Mouse (Mus musculus): ENCODE data around the gene Rab5c. TPM values are rescaled to one million over a fixed set of nuclear protein-coding genes. Genes with fewer than 3 reads are reported as not detected.

The Rab5c gene
- not detected in 2 replicates for polyA plus RNA-seq (2012; ENCODE audit: insufficient read depth, insufficient read length, low replicate concordance, missing spikeins)

GRCm38 (mm10) chr11:100738066-100738604 is at the start of gene Rab5c:
Gene Rab5c, minus strand, starts transcription at chr11:100738215.
- TF ChIP-seq CTCF (IDR thresholded peaks at IDR 0.05; ENCODE audit: insufficient read depth, low read depth, low read length) (no peak), POLR2A (IDR thresholded peaks at IDR 0.05; ENCODE audit: insufficient read depth, low read depth, low read length) (peak; percentile 64)
- 1% methylated on average over 39 of the region's 39 CpGs for WGBS
- Histone ChIP-seq H3K27ac (ENCODE audit: insufficient read depth, low read depth, low read length) (no peak within 1 kb of the TSS), H3K4me1 (ENCODE audit: control insufficient read depth, insufficient read depth, low read length) (peaks cover 11% of the 10 kb centered on the region), H3K4me3 (ENCODE audit: insufficient read depth, low read depth, low read length) (peak within 1 kb of the TSS; percentile 75)

- 67% methylated on average over 2 of the region's 2 CpGs for WGBS
- H3K4me1 ChIP-seq (ENCODE audit: control insufficient read depth, insufficient read depth, low read length): peaks cover 8% of the 10 kb centered on the region; the same call in 1 of the 2 replicates
- no peak overlapping the region for H3K27ac ChIP-seq (ENCODE audit: insufficient read depth, low read depth, low read length)
- H3K4me3 ChIP-seq (ENCODE audit: insufficient read depth, low read depth, low read length): no peak overlapping the region
- TF ChIP-seq POLR2A (IDR thresholded peaks at IDR 0.05; ENCODE audit: insufficient read depth, low read depth, low read length): no peak
- no peak for TF ChIP-seq CTCF (IDR thresholded peaks at IDR 0.05; ENCODE audit: insufficient read depth, low read depth, low read length)
Observed at GRCm38 (mm10) chr11:100785774-100786173, 47.8 kb upstream of the Rab5c start.

DNA sequence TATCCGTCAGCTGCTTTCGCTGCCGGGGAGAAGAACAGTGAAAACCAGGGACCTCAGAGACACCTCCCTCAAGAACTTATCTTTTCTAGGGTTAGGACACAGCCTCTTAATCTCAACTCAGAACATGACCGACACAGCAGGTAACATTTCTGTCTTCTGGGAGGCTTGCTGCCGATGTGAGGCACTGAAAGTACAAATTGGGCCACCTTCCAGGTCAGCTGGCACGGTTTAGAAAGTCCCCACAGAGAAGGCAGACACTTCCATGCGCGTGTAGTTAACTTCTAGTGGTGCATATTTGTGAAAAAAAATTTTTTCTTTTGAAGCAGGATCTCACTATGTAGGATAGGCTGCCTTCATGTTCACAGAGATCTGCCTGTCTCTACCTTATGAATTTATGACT is 46.3 kb upstream of the Rab5c start:
- peaks cover 2% of the 10 kb centered on the region; the same call in 1 of the 2 replicates for H3K4me1 ChIP-seq (ENCODE audit: control insufficient read depth, insufficient read depth, low read length)
- H3K4me3 ChIP-seq (ENCODE audit: insufficient read depth, low read depth, low read length): no peak overlapping the region
- H3K27ac ChIP-seq (ENCODE audit: insufficient read depth, low read depth, low read length): no peak overlapping the region
- TF ChIP-seq POLR2A (IDR thresholded peaks at IDR 0.05; ENCODE audit: insufficient read depth, low read depth, low read length): no peak
- TF ChIP-seq CTCF (IDR thresholded peaks at IDR 0.05; ENCODE audit: insufficient read depth, low read depth, low read length): no peak
- 76% methylated on average over 8 of the region's 8 CpGs for WGBS

- TF ChIP-seq POLR2A (IDR thresholded peaks at IDR 0.05; ENCODE audit: insufficient read depth, low read depth, low read length): no peak
- no peak for TF ChIP-seq CTCF (IDR thresholded peaks at IDR 0.05; ENCODE audit: insufficient read depth, low read depth, low read length)
Observed at GRCm38 (mm10) chr11:100782568-100782967, 44.6 kb upstream of the Rab5c start.

DNA sequence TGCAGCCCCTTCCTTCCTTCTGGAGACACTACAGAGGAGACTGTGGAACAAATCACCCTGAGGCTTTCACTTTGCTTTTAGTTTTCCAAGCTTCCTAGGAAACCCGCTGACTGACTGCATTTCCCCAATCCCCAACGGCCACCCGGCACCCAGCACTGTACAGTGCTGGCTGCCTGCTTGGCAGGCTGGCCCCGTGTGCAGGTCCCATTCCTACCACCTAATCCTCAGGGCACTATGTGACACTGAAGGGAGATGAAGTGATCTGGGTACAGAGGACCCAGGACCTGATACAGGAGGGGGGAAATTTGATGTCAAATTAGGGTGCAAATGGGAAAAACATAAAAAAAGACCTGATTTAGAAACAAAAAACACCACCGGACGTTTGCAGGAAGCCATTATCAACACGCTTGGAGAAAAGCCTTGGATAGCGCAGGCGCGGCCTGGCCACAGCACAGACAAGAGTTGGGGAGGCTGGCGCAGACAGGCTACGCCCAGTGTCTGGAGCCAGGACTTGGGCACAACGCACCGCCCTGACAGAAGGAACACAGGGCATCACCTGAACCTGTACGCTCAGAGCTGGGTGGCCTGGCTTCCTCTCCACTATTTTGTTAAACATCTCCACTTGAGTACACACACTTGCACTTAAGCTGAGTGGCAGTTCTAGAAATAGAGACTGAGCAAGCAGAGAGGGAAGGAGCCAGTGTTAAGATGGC is 43.9 kb upstream of the Rab5c start:
- TF ChIP-seq POLR2A (IDR thresholded peaks at IDR 0.05; ENCODE audit: insufficient read depth, low read depth, low read length): no peak
- TF ChIP-seq CTCF (IDR thresholded peaks at IDR 0.05; ENCODE audit: insufficient read depth, low read depth, low read length): no peak

More at GRCm38 (mm10) chr11:100782568-100782967, 44.6 kb upstream of the Rab5c start:
- H3K27ac ChIP-seq (ENCODE audit: insufficient read depth, low read depth, low read length): no peak overlapping the region
- H3K4me1 ChIP-seq (ENCODE audit: control insufficient read depth, insufficient read depth, low read length): peaks cover 2% of the 10 kb centered on the region; the same call in 1 of the 2 replicates
- H3K4me3 ChIP-seq (ENCODE audit: insufficient read depth, low read depth, low read length): no peak overlapping the region
- WGBS: 90% methylated on average over 13 of the region's 13 CpGs

DNA sequence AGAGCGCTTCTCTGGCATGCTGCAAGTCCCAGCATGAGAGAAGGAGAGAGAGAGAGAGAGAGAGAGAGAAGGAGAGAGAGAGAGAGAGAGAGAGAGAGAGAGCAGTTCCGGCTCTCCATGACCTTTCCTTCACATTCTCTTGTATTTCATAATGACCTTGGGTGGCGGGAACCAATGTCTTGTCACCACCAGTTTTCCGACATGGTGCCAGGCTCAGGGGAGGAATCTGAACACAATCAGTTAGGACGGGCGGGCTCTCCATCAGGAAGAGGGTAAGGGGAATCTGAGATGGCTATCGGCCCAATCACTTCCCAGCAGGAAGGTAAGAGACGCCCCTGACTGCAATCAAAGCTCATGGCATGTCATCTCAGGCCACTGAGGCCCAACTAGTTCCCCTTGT is 42.2 kb upstream of the Rab5c start:
- WGBS: 87% methylated on average over 8 of the region's 8 CpGs
- TF ChIP-seq CTCF (IDR thresholded peaks at IDR 0.05; ENCODE audit: insufficient read depth, low read depth, low read length) (no peak), POLR2A (IDR thresholded peaks at IDR 0.05; ENCODE audit: insufficient read depth, low read depth, low read length) (no peak)
- Histone ChIP-seq H3K4me3 (ENCODE audit: insufficient read depth, low read depth, low read length) (no peak overlapping the region), H3K4me1 (ENCODE audit: control insufficient read depth, insufficient read depth, low read length) (peaks cover 2% of the 10 kb centered on the region; the same call in 1 of the 2 replicates), H3K27ac (ENCODE audit: insufficient read depth, low read depth, low read length) (no peak overlapping the region)

More for the DNA sequence above, 43.9 kb upstream of the Rab5c start:
- WGBS: 84% methylated on average over 15 of the region's 15 CpGs
- H3K4me3 ChIP-seq (ENCODE audit: insufficient read depth, low read depth, low read length): no peak overlapping the region
- no peak overlapping the region for H3K27ac ChIP-seq (ENCODE audit: insufficient read depth, low read depth, low read length)
- H3K4me1 ChIP-seq (ENCODE audit: control insufficient read depth, insufficient read depth, low read length): peaks cover 2% of the 10 kb centered on the region; the same call in 1 of the 2 replicates

GRCm38 (mm10) chr11:100778069-100778468 is 40.1 kb upstream of the Rab5c start:
- WGBS: 88% methylated on average over 3 of the region's 3 CpGs
- Histone ChIP-seq H3K4me1 (ENCODE audit: control insufficient read depth, insufficient read depth, low read length) (peaks cover 2% of the 10 kb centered on the region; the same call in 1 of the 2 replicates), H3K4me3 (ENCODE audit: insufficient read depth, low read depth, low read length) (no peak overlapping the region), H3K27ac (ENCODE audit: insufficient read depth, low read depth, low read length) (no peak overlapping the region)
- no peak for TF ChIP-seq POLR2A (IDR thresholded peaks at IDR 0.05; ENCODE audit: insufficient read depth, low read depth, low read length)
- TF ChIP-seq CTCF (IDR thresholded peaks at IDR 0.05; ENCODE audit: insufficient read depth, low read depth, low read length): no peak

DNA sequence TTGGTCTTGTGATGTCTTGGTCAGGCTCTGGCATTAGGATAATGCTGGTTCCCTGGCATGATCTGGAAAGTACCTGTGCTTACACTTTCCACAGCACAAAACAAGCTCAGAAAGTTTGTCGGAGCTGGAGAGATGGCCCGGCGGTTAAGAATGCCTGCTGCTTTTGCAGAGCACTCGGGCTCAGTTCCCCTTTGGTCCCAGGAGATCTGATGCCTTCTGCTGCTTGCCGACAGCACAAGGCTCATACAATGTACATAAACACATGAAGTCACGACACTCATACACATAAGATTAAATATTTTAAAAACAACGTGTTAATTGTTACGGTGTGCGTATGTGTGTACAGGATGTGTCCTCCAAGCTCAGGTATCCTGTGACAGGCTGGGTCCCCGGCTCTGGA is 37.9 kb upstream of the Rab5c start:
- TF ChIP-seq POLR2A (IDR thresholded peaks at IDR 0.05; ENCODE audit: insufficient read depth, low read depth, low read length) (no peak), CTCF (IDR thresholded peaks at IDR 0.05; ENCODE audit: insufficient read depth, low read depth, low read length) (no peak)
- peaks cover 3% of the 10 kb centered on the region for H3K4me1 ChIP-seq (ENCODE audit: control insufficient read depth, insufficient read depth, low read length)
- H3K4me3 ChIP-seq (ENCODE audit: insufficient read depth, low read depth, low read length): no peak overlapping the region
- WGBS: 87% methylated on average over 10 of the region's 10 CpGs
- no peak overlapping the region for H3K27ac ChIP-seq (ENCODE audit: insufficient read depth, low read depth, low read length)

DNA sequence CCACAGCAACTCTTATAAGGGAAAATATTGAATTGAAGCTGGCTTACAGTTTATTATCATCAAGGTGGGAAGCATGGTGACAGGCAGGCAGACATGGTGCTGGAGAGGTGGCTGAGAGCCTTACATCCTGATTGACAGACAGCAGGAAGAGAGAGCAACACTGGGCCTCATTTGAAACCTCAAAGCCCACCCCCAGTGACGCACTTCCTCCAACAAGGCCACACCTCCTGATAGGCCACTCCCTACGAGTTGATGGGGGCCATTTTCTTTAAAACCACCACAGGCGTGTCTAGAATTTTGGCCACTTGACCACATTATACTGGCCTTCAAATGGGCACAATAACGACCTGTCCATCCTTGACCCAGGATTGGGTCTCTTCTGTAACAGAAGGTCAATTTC is 36.2 kb upstream of the Rab5c start:
- H3K27ac ChIP-seq (ENCODE audit: insufficient read depth, low read depth, low read length): no peak overlapping the region
- peaks cover 10% of the 10 kb centered on the region for H3K4me1 ChIP-seq (ENCODE audit: control insufficient read depth, insufficient read depth, low read length)
- WGBS: 85% methylated on average over 4 of the region's 4 CpGs
- TF ChIP-seq CTCF (IDR thresholded peaks at IDR 0.05; ENCODE audit: insufficient read depth, low read depth, low read length) (no peak), POLR2A (IDR thresholded peaks at IDR 0.05; ENCODE audit: insufficient read depth, low read depth, low read length) (no peak)
- no peak overlapping the region for H3K4me3 ChIP-seq (ENCODE audit: insufficient read depth, low read depth, low read length)
